14 mouse cellular contexts compared by ENCODE assay signal in the genomic region with DNA sequence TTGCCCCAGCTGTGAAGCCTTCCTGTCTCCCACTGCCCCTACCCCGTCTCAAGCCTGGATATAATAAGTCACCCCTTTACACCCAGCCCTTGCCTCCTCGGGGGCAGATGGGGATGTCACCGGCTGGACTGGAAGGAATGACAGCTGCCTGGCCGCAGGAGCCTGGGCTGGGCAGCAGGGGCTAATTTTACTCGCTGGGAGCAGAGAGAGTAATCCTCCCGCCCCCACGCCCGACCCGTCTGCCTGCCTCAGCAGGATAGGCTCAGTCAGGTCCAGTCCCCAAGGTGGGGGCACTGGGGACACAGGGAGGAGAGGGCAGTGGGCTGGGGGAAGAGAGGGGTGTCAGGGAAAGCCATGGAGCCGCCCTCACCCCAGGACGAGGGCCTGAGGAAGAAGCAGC. TPM values are rescaled to one million over a fixed set of nuclear protein-coding genes. Genes with fewer than 3 reads are reported as not detected.
DNase-seq lines count a peak whose midpoint lies in the region; ATAC-seq and TF ChIP-seq lines count a peak whose summit lies in the region.
"Had no signal": no experiment of that assay in that cellular context is flagged by ENCODE, and none has a peak within 500 bp of the region (broad histone marks: within the 10 kb centered on the region; RNA-seq: fewer than 3 reads in every experiment).

Gene Cacna1s (plus strand): TSS at position 204 of the 400 bp plus-strand sequence.

- 27% methylated on average over 11 of the region's 11 CpGs for WGBS in hindbrain, embryonic 10.5 days
- WGBS in hindbrain, embryonic 12.5 days, result 25% methylated on average over 11 of the region's 11 CpGs
- WGBS in midbrain, embryonic 13.5 days, result 26% methylated on average over 11 of the region's 11 CpGs
- 29% methylated on average over 11 of the region's 11 CpGs for WGBS in midbrain, embryonic 11.5 days

- no peak within 1 kb of the TSS for H3ac ChIP-seq in myocyte (ENCODE audit: control insufficient read depth, insufficient read length)

- no peak for DNase-seq in hindbrain, embryonic 10.5 days (ENCODE audit: low spot score)
- no peak for DNase-seq in midbrain, embryonic 11.5 days (ENCODE audit: low spot score, missing footprints)
- peak; percentile 65 to 83 for DNase-seq in gastrocnemius, adult 8-10 months (ENCODE audit: low spot score in 2 of 2)
- no peak for DNase-seq in thymus, postnatal 4 days
- DNase-seq: cerebellum, adult 2 months; kidney, postnatal 36 days; lung, postnatal 14 days; right cerebral cortex, postnatal 25 days had no signal

- H3K9ac ChIP-seq in hindbrain, embryonic 12.5 days, result no peak within 1 kb of the TSS
- H3K9ac ChIP-seq in midbrain, embryonic 13.5 days (replicated peaks), result 0 out of 2 replicates have a peak within 1 kb of the TSS, but pooled peaks have one; percentile 10
- no peak within 1 kb of the TSS for H3K9ac ChIP-seq in midbrain, embryonic 11.5 days (ENCODE audit: low read length)
- H3K9ac ChIP-seq: liver, embryonic 14.5 days had no signal

- no peaks in the 10 kb centered on the region for H3K79me2 ChIP-seq in myocyte (ENCODE audit: control insufficient read depth, insufficient read depth)

- 0 out of 2 replicates have a peak within 1 kb of the TSS, but pooled peaks have one; percentile 2 for H3K27ac ChIP-seq in hindbrain, embryonic 10.5 days
- no peak within 1 kb of the TSS for H3K27ac ChIP-seq in hindbrain, embryonic 12.5 days
- H3K27ac ChIP-seq in midbrain, embryonic 13.5 days, result no peak within 1 kb of the TSS
- no peak within 1 kb of the TSS for H3K27ac ChIP-seq in midbrain, embryonic 11.5 days (ENCODE audit: low read depth, low read length)
- H3K27ac ChIP-seq: forebrain, embryonic 12.5 days; liver, embryonic 14.5 days had no signal

- no peak for ATAC-seq in hindbrain, embryonic 12.5 days (ENCODE audit: low FRiP score)
- ATAC-seq in midbrain, embryonic 13.5 days, result no peak
- no peak for ATAC-seq in midbrain, embryonic 11.5 days (ENCODE audit: low FRiP score)
- ATAC-seq: Patski had no signal

- H3K27me3 ChIP-seq in hindbrain, embryonic 10.5 days (ENCODE audit: insufficient read depth, poor library complexity, severe bottlenecking), result peaks cover 68% of the 10 kb centered on the region
- peaks cover 51% of the 10 kb centered on the region for H3K27me3 ChIP-seq in hindbrain, embryonic 12.5 days
- peaks cover 51% of the 10 kb centered on the region for H3K27me3 ChIP-seq in midbrain, embryonic 13.5 days
- peaks cover 28% of the 10 kb centered on the region for H3K27me3 ChIP-seq in midbrain, embryonic 11.5 days (ENCODE audit: control insufficient read depth, insufficient read depth, low read length)
- H3K27me3 ChIP-seq in myocyte (ENCODE audit: control insufficient read depth, insufficient read depth, insufficient read length), result no peaks in the 10 kb centered on the region

- H3K4me2 ChIP-seq in hindbrain, embryonic 12.5 days (replicated peaks), result no peak within 1 kb of the TSS; the same call in 1 of the 2 replicates
- no peak within 1 kb of the TSS for H3K4me2 ChIP-seq in midbrain, embryonic 13.5 days (replicated peaks)
- no peak within 1 kb of the TSS for H3K4me2 ChIP-seq in midbrain, embryonic 11.5 days
- H3K4me2 ChIP-seq in myocyte (ENCODE audit: low read depth), result peak within 1 kb of the TSS; percentile 65

- TF ChIP-seq POLR2A in myocyte (IDR thresholded peaks at IDR 0.05; ENCODE audit: insufficient read length, low read depth), result peak; percentile 61

- H3K9me3 ChIP-seq in hindbrain, embryonic 10.5 days, result no peaks in the 10 kb centered on the region
- H3K9me3 ChIP-seq in hindbrain, embryonic 12.5 days (replicated peaks), result no peaks in the 10 kb centered on the region
- no peaks in the 10 kb centered on the region for H3K9me3 ChIP-seq in midbrain, embryonic 13.5 days
- no peaks in the 10 kb centered on the region for H3K9me3 ChIP-seq in midbrain, embryonic 11.5 days (ENCODE audit: control insufficient read depth, low read length)
- H3K9me3 ChIP-seq: forebrain, embryonic 12.5 days had no signal

- no peaks in the 10 kb centered on the region for H3K36me3 ChIP-seq in hindbrain, embryonic 10.5 days
- H3K36me3 ChIP-seq in hindbrain, embryonic 12.5 days, result no peaks in the 10 kb centered on the region
- H3K36me3 ChIP-seq in midbrain, embryonic 13.5 days, result no peaks in the 10 kb centered on the region
- H3K36me3 ChIP-seq in midbrain, embryonic 11.5 days (ENCODE audit: control insufficient read depth, insufficient read depth, low read length), result no peaks in the 10 kb centered on the region
- no peaks in the 10 kb centered on the region for H3K36me3 ChIP-seq in myocyte (ENCODE audit: control insufficient read depth, insufficient read depth)
- H3K36me3 ChIP-seq: forebrain, embryonic 12.5 days had no signal

- peaks cover 47% of the 10 kb centered on the region for H3K4me1 ChIP-seq in hindbrain, embryonic 10.5 days (replicated peaks)
- H3K4me1 ChIP-seq in hindbrain, embryonic 12.5 days, result peaks cover 24% of the 10 kb centered on the region
- peaks cover 31% of the 10 kb centered on the region for H3K4me1 ChIP-seq in midbrain, embryonic 13.5 days (replicated peaks)
- H3K4me1 ChIP-seq in midbrain, embryonic 11.5 days (ENCODE audit: control insufficient read depth, insufficient read depth, low read length), result peaks cover 14% of the 10 kb centered on the region

- no peak within 1 kb of the TSS; the same call in 1 of the 2 replicates for H3K4me3 ChIP-seq in hindbrain, embryonic 10.5 days
- H3K4me3 ChIP-seq in hindbrain, embryonic 12.5 days, result no peak within 1 kb of the TSS
- no peak within 1 kb of the TSS for H3K4me3 ChIP-seq in midbrain, embryonic 13.5 days (replicated peaks)
- H3K4me3 ChIP-seq in midbrain, embryonic 11.5 days (ENCODE audit: low read depth, low read length), result no peak within 1 kb of the TSS
- peak within 1 kb of the TSS; percentile 27 for H3K4me3 ChIP-seq in myocyte

TF ChIP-seq in myocyte, 11 proteins besides CTCF, POLR2A, EP300 and RAD21:
- no peak for TF ChIP-seq POLR2AphosphoS2 (IDR thresholded peaks at IDR 0.05; ENCODE audit: insufficient read length, low read depth)
- TF ChIP-seq E2F4 (IDR thresholded peaks at IDR 0.05; ENCODE audit: insufficient read depth), result no peak
- TF ChIP-seq MYOG (IDR thresholded peaks at IDR 0.05; ENCODE audit: control insufficient read depth in 1 of 3, insufficient read depth in 1 of 3, insufficient read length in 2 of 3, low read depth in 2 of 3), result peak; percentile 73 to 96 (median 79)
- peak; percentile 19 to 93 (median 79) for TF ChIP-seq MYOD1 (IDR thresholded peaks at IDR 0.05; ENCODE audit: control insufficient read depth in 1 of 3, insufficient read length in 2 of 3, low read depth in 2 of 3)
- TF ChIP-seq TCF12 (IDR thresholded peaks at IDR 0.05; ENCODE audit: insufficient read depth, poor library complexity, severe bottlenecking), result peak; percentile 35
- no peak for TF ChIP-seq USF1 (IDR thresholded peaks at IDR 0.05; ENCODE audit: low read depth)
- TF ChIP-seq MAX (IDR thresholded peaks at IDR 0.05; ENCODE audit: low read depth), result no peak
- TF ChIP-seq SRF (IDR thresholded peaks at IDR 0.05; ENCODE audit: control insufficient read depth, insufficient read length, low read depth), result no peak
- peak; percentile 31 for TF ChIP-seq TCF3 (IDR thresholded peaks at IDR 0.05; ENCODE audit: insufficient read length, low read depth)
- no peak for TF ChIP-seq REST (IDR thresholded peaks at IDR 0.05; ENCODE audit: insufficient read depth, insufficient read length)
- TF ChIP-seq CEBPB (IDR thresholded peaks at IDR 0.05; ENCODE audit: insufficient read depth, poor library complexity, severe bottlenecking), result no peak
TF ChIP-seq in myocyte: peak in this region for 4.

RNA-seq across cellular contexts. Expression of gene Cacna1s, which starts in this region (rescaled TPM):
- polyA plus RNA-seq in hindbrain, embryonic 10.5 days (2016; fragmentation: Nextera tagmentation; extraction: Ambion mirVana), result 0.07 and 0.47 TPM in 2 replicates
- 0.18 and 1.3 TPM in 2 replicates for polyA plus RNA-seq in hindbrain, embryonic 12.5 days (2016; fragmentation: Nextera tagmentation; extraction: Ambion mirVana)
- polyA plus RNA-seq in midbrain, embryonic 13.5 days (2015; fragmentation: Nextera tagmentation; extraction: Ambion mirVana), result 0.22 TPM in 1 of 2 replicates, not detected in the other
- 0.06 and 0.23 TPM in 2 replicates for polyA plus RNA-seq in midbrain, embryonic 11.5 days (2014; fragmentation: Nextera tagmentation; extraction: Ambion mirVana)
- 1,000 to 10,000 TPM in 3 of 4 experiments, 100 to 1,000 TPM in 1; 844 to 1,101 (median 1,067) TPM for total RNA-seq in gastrocnemius, adult 8-10 months (2022)
- polyA plus RNA-seq in myocyte (2012; fragmentation: generic; extraction: Trizol), result 177 TPM
- polyA plus RNA-seq: liver, embryonic 14.5 days; Patski had no signal

Comparison
In these comparisons a context has a peak if more than half of its experiments do, and no peak if none do; other contexts are left out.
1. RNA of gene Cacna1s (polyA plus RNA-seq): 177 TPM in myocyte (single experiment); 0.06 to 0.23 TPM in midbrain, embryonic 11.5 days, 0.22 TPM in midbrain, embryonic 13.5 days, 0.18 to 1.3 TPM in hindbrain, embryonic 12.5 days and 0.07 to 0.47 TPM in hindbrain, embryonic 10.5 days; every median in the first group is over 10 times any median in the second.
2. DNase-seq: peak in gastrocnemius, adult 8-10 months (2 of 2); none in hindbrain, embryonic 10.5 days (single experiment), midbrain, embryonic 11.5 days (single experiment) and thymus, postnatal 4 days (single experiment).